Mouse (Mus musculus): ENCODE data around the gene Dnah11.

Dnah11 gene

GRCm38 (mm10) chr12:118198386-118199093 lies at the start of gene Dnah11:
TSS of gene Dnah11 (minus strand) at chr12:118199043.
- in situ Hi-C loops (cut with MboI, MseI): no loop called here

GRCm38 (mm10) chr12:118221182-118221581 lies 22.3 kb upstream of the Dnah11 start:
- in situ Hi-C loops (cut with MboI, MseI): no loop called here

GRCm38 (mm10) chr12:118220062-118220461 lies 21.2 kb upstream of the Dnah11 start:
- in situ Hi-C loops (cut with MboI, MseI): no loop called here

GRCm38 (mm10) chr12:118212163-118212562 lies 13.3 kb upstream of the Dnah11 start:
- in situ Hi-C loops (cut with MboI, MseI): no loop called here

GRCm38 (mm10) chr12:118196583-118196982 lies 2.3 kb downstream of the Dnah11 start:
- in situ Hi-C loops (cut with MboI, MseI): no loop called here

GRCm38 (mm10) chr12:118189535-118189934 lies 9.3 kb downstream of the Dnah11 start:
- in situ Hi-C loops (cut with MboI, MseI): no loop called here

GRCm38 (mm10) chr12:118187663-118188062 lies 11.2 kb downstream of the Dnah11 start:
- in situ Hi-C loops (cut with MboI, MseI): no loop called here

GRCm38 (mm10) chr12:118186881-118187489 lies 11.9 kb downstream of the Dnah11 start:
- in situ Hi-C loops (cut with MboI, MseI): no loop called here

GRCm38 (mm10) chr12:118186120-118186880 lies 12.5 kb downstream of the Dnah11 start:
- in situ Hi-C loops (cut with MboI, MseI): no loop called here

- in situ Hi-C loops (cut with MboI, MseI): no loop called here
Measured at GRCm38 (mm10) chr12:118184731-118185130, 14.1 kb downstream of the Dnah11 start.

- in situ Hi-C loops (cut with MboI, MseI): no loop called here
Measured at GRCm38 (mm10) chr12:118177756-118178155, 21.1 kb downstream of the Dnah11 start.

GRCm38 (mm10) chr12:118164785-118165184 lies 34.1 kb downstream of the Dnah11 start:
- in situ Hi-C loops (cut with MboI, MseI): no loop called here

- in situ Hi-C loops (cut with MboI, MseI): no loop called here
Measured at GRCm38 (mm10) chr12:118156986-118157385, 41.9 kb downstream of the Dnah11 start.

GRCm38 (mm10) chr12:118147521-118148033 lies 51.3 kb downstream of the Dnah11 start:
- in situ Hi-C loops (cut with MboI, MseI): no loop called here

- in situ Hi-C loops (cut with MboI, MseI): no loop called here
Measured at GRCm38 (mm10) chr12:118128116-118128515, 70.7 kb downstream of the Dnah11 start.

- in situ Hi-C loops (cut with MboI, MseI): no loop called here
Measured at GRCm38 (mm10) chr12:118119668-118120067, 79.2 kb downstream of the Dnah11 start.

GRCm38 (mm10) chr12:118112599-118112998 lies 86.2 kb downstream of the Dnah11 start:
- in situ Hi-C loops (cut with MboI, MseI): no loop called here

- in situ Hi-C loops (cut with MboI, MseI): no loop called here
Measured at GRCm38 (mm10) chr12:118111896-118112295, 86.9 kb downstream of the Dnah11 start.

- in situ Hi-C loops (cut with MboI, MseI): no loop called here
Measured at GRCm38 (mm10) chr12:118107719-118108118, 91.1 kb downstream of the Dnah11 start.

GRCm38 (mm10) chr12:118104520-118104919 lies 94.3 kb downstream of the Dnah11 start:
- in situ Hi-C loops (cut with MboI, MseI): no loop called here

- in situ Hi-C loops (cut with MboI, MseI): no loop called here
Measured at GRCm38 (mm10) chr12:118099694-118100093, 99.1 kb downstream of the Dnah11 start.

- in situ Hi-C loops (cut with MboI, MseI): no loop called here
Measured at GRCm38 (mm10) chr12:118098257-118098656, 100.6 kb downstream of the Dnah11 start.
